8 mouse cellular contexts compared by ENCODE assay signal in genomic region chr19:46329031-46329641, GRCm38 (mm10). TPM values are rescaled to one million over a fixed set of nuclear protein-coding genes. Genes with fewer than 3 reads are reported as not detected.
DNase-seq lines count a peak whose midpoint lies in the region; ATAC-seq and TF ChIP-seq lines count a peak whose summit lies in the region.

No protein-coding gene starts in this region.

- peak; percentile 29 for DNase-seq in thymus, postnatal 25 days
- no peak for DNase-seq in thymus, adult 18-20 months
- DNase-seq in hindbrain, postnatal 0 days (ENCODE audit: low spot score): peak; percentile 40
- DNase-seq in testis, postnatal 10 days (ENCODE audit: low spot score): no peak
- DNase-seq in urinary bladder, postnatal 4 days (ENCODE audit: low spot score in 2 of 2): no peak

- H3K9me3 ChIP-seq in erythroblast, embryonic 14.5 days (ENCODE audit: control insufficient read depth, low read length): no peaks in the 10 kb centered on the region
- no peaks in the 10 kb centered on the region for H3K9me3 ChIP-seq in hindbrain, postnatal 0 days (ENCODE audit: low read length)

- peaks cover 44% of the 10 kb centered on the region for H3K27me3 ChIP-seq in erythroblast, embryonic 14.5 days (ENCODE audit: control insufficient read depth)
- no peaks in the 10 kb centered on the region for H3K27me3 ChIP-seq in hindbrain, postnatal 0 days (ENCODE audit: insufficient read depth, low read length)

- peak overlapping the region; percentile 91 for H3K4me2 ChIP-seq in hindbrain, postnatal 0 days (ENCODE audit: low read depth, low read length)

- WGBS in hindbrain, postnatal 0 days: 2% methylated on average over 54 of the region's 54 CpGs
- 4% methylated on average over 48 of the region's 54 CpGs for WGBS in macrophage (ENCODE audit: missing documents)

- peaks cover 27% of the 10 kb centered on the region for H3K36me3 ChIP-seq in erythroblast, embryonic 14.5 days (ENCODE audit: control insufficient read depth)
- H3K36me3 ChIP-seq in hindbrain, postnatal 0 days (ENCODE audit: insufficient read depth, low read length): peaks cover 12% of the 10 kb centered on the region; the same call in 1 of the 2 replicates
- peaks cover 13% of the 10 kb centered on the region; the same call in 1 of the 2 replicates for H3K36me3 ChIP-seq in macrophage (ENCODE audit: inconsistent target)

- no peak for TF ChIP-seq CTCF in hindbrain, postnatal 0 days (IDR thresholded peaks at IDR 0.05; ENCODE audit: low read depth)

- no peak for ATAC-seq in erythroblast, adult 5-6 weeks (replicated peaks; ENCODE audit: low FRiP score, poor library complexity, severe bottlenecking)
- 0 out of 2 replicates have a peak, but pooled peaks have one; percentile 1 for ATAC-seq in hindbrain, postnatal 0 days

- peak overlapping the region; percentile 59 for H3K9ac ChIP-seq in hindbrain, postnatal 0 days (replicated peaks; ENCODE audit: low read length)

- H3K27ac ChIP-seq in hindbrain, postnatal 0 days: peak overlapping the region; percentile 95
- H3K27ac ChIP-seq in macrophage: no peak overlapping the region

- no peaks in the 10 kb centered on the region for H3K79me2 ChIP-seq in macrophage (ENCODE audit: inconsistent target)

- H3K4me3 ChIP-seq in erythroblast, embryonic 14.5 days (replicated peaks): peak overlapping the region; percentile 73
- peak overlapping the region; percentile 59 for H3K4me3 ChIP-seq in hindbrain, postnatal 0 days (ENCODE audit: low read length)
- H3K4me3 ChIP-seq in macrophage (ENCODE audit: inconsistent target): peak overlapping the region; percentile 63; the same call in 1 of the 2 replicates

- peaks cover 55% of the 10 kb centered on the region for H3K4me1 ChIP-seq in erythroblast, embryonic 14.5 days (ENCODE audit: control insufficient read depth)
- H3K4me1 ChIP-seq in hindbrain, postnatal 0 days (ENCODE audit: insufficient read depth, low read length): peaks cover 11% of the 10 kb centered on the region

RNA-seq across cellular contexts. Expression of gene Fbxl15, which starts 1.2 kb away (rescaled TPM):
- 10.4 and 12.7 TPM in 2 replicates for polyA plus RNA-seq in erythroblast, embryonic 14.5 days (2012)
- total RNA-seq in erythroblast, adult 5-6 weeks (2015; ENCODE audit: low replicate concordance): not detected in 2 replicates
- total RNA-seq in erythroblast, adult 5-6 weeks (2017; ENCODE audit: low replicate concordance): not detected in 2 replicates
- 69.1 and 71.4 TPM in 2 replicates for total RNA-seq in hindbrain, postnatal 0 days (2014; rRNA removed)
- polyA plus RNA-seq in hindbrain, postnatal 0 days (2015; fragmentation: Nextera tagmentation; extraction: Ambion mirVana): 53.3 and 54.2 TPM in 2 replicates
- total RNA-seq in macrophage (2018; cell fraction: chromatin; rRNA removed): 1 to 10 TPM in 25 of 26 experiments, under 1 TPM in 1; 0.69 to 7.2 (median 3.3) TPM
- total RNA-seq in macrophage (2018; cell fraction: cytosol; rRNA removed): 1 to 10 TPM; 4.4 to 9.7 (median 6.5) TPM
- total RNA-seq in macrophage (2018; cell fraction: nucleus; rRNA removed): 1 to 10 TPM; 1.3 to 8.8 (median 4.4) TPM
- polyA plus RNA-seq in macrophage (2018): 1.1 to 6.6 TPM (median 6.4 TPM) in 3 replicates

RNA-seq across cellular contexts. Expression of gene Psd, which starts 2.2 kb away (rescaled TPM):
- 7.6 and 8.3 TPM in 2 replicates for polyA plus RNA-seq in erythroblast, embryonic 14.5 days (2012)
- total RNA-seq in erythroblast, adult 5-6 weeks (2015; ENCODE audit: low replicate concordance): 0.63 TPM in 1 of 2 replicates, not detected in the other
- total RNA-seq in erythroblast, adult 5-6 weeks (2017; ENCODE audit: low replicate concordance): 0.70 TPM in 1 of 2 replicates, not detected in the other
- 380 and 396 TPM in 2 replicates for total RNA-seq in hindbrain, postnatal 0 days (2014; rRNA removed)
- 115 and 123 TPM in 2 replicates for polyA plus RNA-seq in hindbrain, postnatal 0 days (2015; fragmentation: Nextera tagmentation; extraction: Ambion mirVana)
- total RNA-seq in macrophage (2018; cell fraction: chromatin; rRNA removed): 1 to 10 TPM in 16 of 26 experiments, under 1 TPM in 10; 0.41 to 3.9 (median 1.1) TPM
- total RNA-seq in macrophage (2018; cell fraction: cytosol; rRNA removed): under 1 TPM in 18 of 26 experiments, not detected in 8; 0.03 to 0.62 (median 0.11) TPM
- 1 to 10 TPM in 10 of 26 experiments, under 1 TPM in 12, not detected in 4; 0.28 to 2.7 (median 0.93) TPM for total RNA-seq in macrophage (2018; cell fraction: nucleus; rRNA removed)
- 0.13 to 0.33 TPM in 2 of 3 replicates, not detected in the other for polyA plus RNA-seq in macrophage (2018)

RNA-seq across cellular contexts. Expression of gene Cuedc2, which starts 9.4 kb away (rescaled TPM):
- polyA plus RNA-seq in erythroblast, embryonic 14.5 days (2012): 15.7 and 17.4 TPM in 2 replicates
- total RNA-seq in erythroblast, adult 5-6 weeks (2015; ENCODE audit: low replicate concordance): 8.1 and 8.4 TPM in 2 replicates
- 23.6 and 39.4 TPM in 2 replicates for total RNA-seq in erythroblast, adult 5-6 weeks (2017; ENCODE audit: low replicate concordance)
- 125 and 134 TPM in 2 replicates for total RNA-seq in hindbrain, postnatal 0 days (2014; rRNA removed)
- 312 and 326 TPM in 2 replicates for polyA plus RNA-seq in hindbrain, postnatal 0 days (2015; fragmentation: Nextera tagmentation; extraction: Ambion mirVana)
- 100 to 1,000 TPM in 4 of 26 experiments, 10 to 100 TPM in 22; 19.6 to 148 (median 75.5) TPM for total RNA-seq in macrophage (2018; cell fraction: chromatin; rRNA removed)
- total RNA-seq in macrophage (2018; cell fraction: cytosol; rRNA removed): 100 to 1,000 TPM in 19 of 26 experiments, 10 to 100 TPM in 7; 86.3 to 159 (median 111) TPM
- total RNA-seq in macrophage (2018; cell fraction: nucleus; rRNA removed): 100 to 1,000 TPM in 5 of 26 experiments, 10 to 100 TPM in 21; 42.6 to 129 (median 72.4) TPM
- polyA plus RNA-seq in macrophage (2018): 107 to 134 TPM (median 122 TPM) in 3 replicates

RNA-seq across cellular contexts. Expression of gene Mfsd13a, which starts 11.8 kb away (rescaled TPM):
- 0.20 and 0.73 TPM in 2 replicates for polyA plus RNA-seq in erythroblast, embryonic 14.5 days (2012)
- 5.4 and 9.6 TPM in 2 replicates for total RNA-seq in erythroblast, adult 5-6 weeks (2015; ENCODE audit: low replicate concordance)
- 1.4 and 1.8 TPM in 2 replicates for total RNA-seq in erythroblast, adult 5-6 weeks (2017; ENCODE audit: low replicate concordance)
- 7.5 and 12.3 TPM in 2 replicates for total RNA-seq in hindbrain, postnatal 0 days (2014; rRNA removed)
- polyA plus RNA-seq in hindbrain, postnatal 0 days (2015; fragmentation: Nextera tagmentation; extraction: Ambion mirVana): 9.9 and 10.5 TPM in 2 replicates
- total RNA-seq in macrophage (2018; cell fraction: chromatin; rRNA removed): 10 to 100 TPM in 9 of 26 experiments, 1 to 10 TPM in 17; 3.6 to 15.7 (median 8.5) TPM
- total RNA-seq in macrophage (2018; cell fraction: cytosol; rRNA removed): 10 to 100 TPM; 15.4 to 33.3 (median 24.1) TPM
- total RNA-seq in macrophage (2018; cell fraction: nucleus; rRNA removed): 10 to 100 TPM in 24 of 26 experiments, 1 to 10 TPM in 2; 9.4 to 52.4 (median 17.7) TPM
- polyA plus RNA-seq in macrophage (2018): 15.2 to 23.8 TPM (median 20.1 TPM) in 3 replicates

RNA-seq across cellular contexts. Expression of gene 2310034G01Rik, which starts 21.0 kb away (rescaled TPM):
- not detected in 2 replicates for polyA plus RNA-seq in erythroblast, embryonic 14.5 days (2012)
- total RNA-seq in erythroblast, adult 5-6 weeks (2015; ENCODE audit: low replicate concordance): not detected in 2 replicates
- total RNA-seq in erythroblast, adult 5-6 weeks (2017; ENCODE audit: low replicate concordance): not detected in 2 replicates
- total RNA-seq in hindbrain, postnatal 0 days (2014; rRNA removed): 0.89 and 3.3 TPM in 2 replicates
- polyA plus RNA-seq in hindbrain, postnatal 0 days (2015; fragmentation: Nextera tagmentation; extraction: Ambion mirVana): 1.7 and 2.5 TPM in 2 replicates
- 1 to 10 TPM in 1 of 26 experiments, under 1 TPM in 2, not detected in 23; 0.33 to 1.7 (median 0.75) TPM for total RNA-seq in macrophage (2018; cell fraction: chromatin; rRNA removed)
- under 1 TPM in 22 of 26 experiments, not detected in 4; 0.07 to 0.54 (median 0.21) TPM for total RNA-seq in macrophage (2018; cell fraction: cytosol; rRNA removed)
- 1 to 10 TPM in 1 of 26 experiments, under 1 TPM in 6, not detected in 19; 0.29 to 1.2 (median 0.48) TPM for total RNA-seq in macrophage (2018; cell fraction: nucleus; rRNA removed)
- 0.17 to 0.31 TPM (median 0.27 TPM) in 3 replicates for polyA plus RNA-seq in macrophage (2018)

Comparison
In these comparisons a context has a peak if more than half of its experiments do, and no peak if none do; other contexts are left out.
1. DNase-seq: peak in thymus, postnatal 25 days (single experiment) and hindbrain, postnatal 0 days (single experiment); none in thymus, adult 18-20 months (0 of 2), testis, postnatal 10 days (single experiment) and urinary bladder, postnatal 4 days (0 of 2).
2. RNA of gene Psd, which starts 2.2 kb away (polyA plus RNA-seq): 115 to 123 TPM in hindbrain, postnatal 0 days; 7.6 to 8.3 TPM in erythroblast, embryonic 14.5 days and 0.13 to 0.33 TPM in macrophage; every median in the first group is over 10 times any median in the second.
3. Peak in every context shown above with its lines, with median percentiles within 50 percentile points of each other: H3K4me3 ChIP-seq.